Mouse (Mus musculus) E14TG2a.4 (cell line): ENCODE data around the gene Xaf1.

Experiments used
- CTCF ChIP-seq: conservative IDR thresholded peaks from 2 replicates; pipeline ENCODE4 v1.5.1; 2014; ENCODE audit warnings: low read length
- NANOG ChIP-seq: IDR thresholded peaks from 2 replicates; pipeline ENCODE4 v1.6.1; 2014; ENCODE audit warnings: borderline replicate concordance, low read length, mixed read lengths
- POU5F1 ChIP-seq: IDR thresholded peaks from 2 replicates; pipeline ENCODE4 v1.6.1; 2014; ENCODE audit warnings: low read length, borderline replicate concordance

- TF ChIP-seq CTCF = no peak
- no peak for TF ChIP-seq NANOG
- TF ChIP-seq POU5F1 = no peak
Observed at GRCm38 (mm10) chr11:72255629-72256028, 45.8 kb upstream of the Xaf1 start.
